Comparison of ENCODE assay signal across 22 mouse cellular contexts in genomic region chr12:99601841-99602240, GRCm38 (mm10). TPM values are rescaled to one million over a fixed set of nuclear protein-coding genes. Genes with fewer than 3 reads are reported as not detected.
DNase-seq lines count a peak whose midpoint lies in the region; ATAC-seq lines count a peak whose summit lies in the region.
"Had no signal": no experiment of that assay in that cellular context is flagged by ENCODE, and none has a peak within 500 bp of the region (broad histone marks: within the 10 kb centered on the region; RNA-seq: fewer than 3 reads in every experiment).

No protein-coding gene starts in this region.

- no peaks in the 10 kb centered on the region for H3K27me3 ChIP-seq in heart, embryonic 12.5 days (replicated peaks)
- no peaks in the 10 kb centered on the region for H3K27me3 ChIP-seq in limb, embryonic 10.5 days (ENCODE audit: low read depth, poor library complexity, severe bottlenecking)
- H3K27me3 ChIP-seq: CH12.LX had no signal

- H3K9ac ChIP-seq in heart, embryonic 12.5 days = no peak overlapping the region

- DNase-seq in cerebellum, postnatal 10 days = peak; percentile 56 to 61
- no peak for DNase-seq in cerebellum, adult 18-20 months
- peak; percentile 20 to 49 for DNase-seq in cerebellum, postnatal 14 days
- no peak for DNase-seq in cerebellum, adult 11-12 months
- no peak for DNase-seq in heart, postnatal 4 days
- DNase-seq in limb, embryonic 10.5 days (ENCODE audit: low spot score) = no peak
- DNase-seq: adrenal gland, adult 2 months; adrenal gland, adult 8-10 months; adrenal gland, postnatal 10 days; adrenal gland, postnatal 14 days; adrenal gland, postnatal 25 days; adrenal gland, postnatal 36 days; B cell, adult 2 months; cerebellum, adult 11 months; cerebellum, adult 2 months; cerebellum, adult 8-10 months had no signal

- H3K4me1 ChIP-seq in heart, embryonic 12.5 days (replicated peaks) = peaks cover 19% of the 10 kb centered on the region
- peaks cover 41% of the 10 kb centered on the region for H3K4me1 ChIP-seq in limb, embryonic 10.5 days

- no peak overlapping the region for H3K4me3 ChIP-seq in heart, embryonic 12.5 days
- H3K4me3 ChIP-seq in limb, embryonic 10.5 days = no peak overlapping the region

- H3K9me3 ChIP-seq in heart, embryonic 12.5 days (replicated peaks) = no peaks in the 10 kb centered on the region
- H3K9me3 ChIP-seq in limb, embryonic 10.5 days (replicated peaks) = no peaks in the 10 kb centered on the region

- ATAC-seq in heart, embryonic 12.5 days (ENCODE audit: insufficient number of reproducible peaks, low FRiP score) = 0 out of 2 replicates have a peak, but pooled peaks have one; percentile 42
- no peak for ATAC-seq in CD4-positive, CD25-positive, alpha-beta regulatory T cell, adult 4 months
- ATAC-seq: activated CD4-positive, CD25-positive, alpha-beta regulatory T cell, adult 4 months; Patski had no signal

- no peak overlapping the region for H3K4me2 ChIP-seq in heart, embryonic 12.5 days

- WGBS in heart, embryonic 12.5 days = 78% methylated on average over 3 of the region's 3 CpGs
- WGBS in limb, embryonic 10.5 days = 95% methylated on average over 3 of the region's 3 CpGs

- H3K36me3 ChIP-seq in heart, embryonic 12.5 days = no peaks in the 10 kb centered on the region
- no peaks in the 10 kb centered on the region for H3K36me3 ChIP-seq in limb, embryonic 10.5 days
- H3K36me3 ChIP-seq: G1E had no signal

- H3K27ac ChIP-seq in heart, embryonic 12.5 days (ENCODE audit: poor library complexity, severe bottlenecking) = no peak overlapping the region
- H3K27ac ChIP-seq in limb, embryonic 10.5 days = 0 out of 2 replicates have a peak overlapping the region, but pooled peaks have one; percentile 51

RNA-seq across cellular contexts. Expression of gene Foxn3, which starts 38.5 kb away (rescaled TPM):
- 66.2 and 69.1 TPM in 2 replicates for polyA plus RNA-seq in heart, embryonic 12.5 days (2016; fragmentation: Nextera tagmentation; extraction: Ambion mirVana)
- 100 to 1,000 TPM; 113 to 131 TPM for total RNA-seq in heart, postnatal 4 days (2021)
- 57.6 and 68.8 TPM in 2 replicates for polyA plus RNA-seq in limb, embryonic 10.5 days (2016; fragmentation: Nextera tagmentation; extraction: Ambion mirVana)
- 100 to 1,000 TPM; 129 to 166 TPM for polyA plus RNA-seq in CD4-positive, CD25-positive, alpha-beta regulatory T cell, adult 4 months (2017; shearing (Covaris generic))

Comparison
In these comparisons a context has a peak if more than half of its experiments do, and no peak if none do; other contexts are left out.
1. DNase-seq: peak in cerebellum, postnatal 10 days (2 of 2) and cerebellum, postnatal 14 days (2 of 2); none in cerebellum, adult 18-20 months (0 of 2), cerebellum, adult 11-12 months (single experiment), heart, postnatal 4 days (single experiment) and limb, embryonic 10.5 days (single experiment).